Mouse (Mus musculus) common myeloid progenitor, adult 5-6 weeks (primary cell): ENCODE measurements around the gene Hoxa1. TPM values are rescaled to one million over a fixed set of nuclear protein-coding genes. Genes with fewer than 3 reads are reported as not detected.

Source experiments
- ATAC-seq: replicated peaks from 2 replicates; pipeline ENCODE4 v1.8.0; 2016; ENCODE audit warnings: low read depth, mild to moderate bottlenecking, moderate TSS enrichment, inconsistent platforms; ENCODE audit not compliant: poor library complexity, severe bottlenecking
- total RNA-seq: library from RNA; stranded (forward); fragments of 200-1000, 187-1606 nt; gene quantifications from 2 replicates; pipeline ENCODE4 v1.2.3, GENCODE M21; 2017

The Hoxa1 gene
- total RNA-seq, 1 experiment from 2014 or later = not detected

GRCm38 (mm10) chr6:52174968-52175751 lies 17.0 kb upstream of the Hoxa1 start:
- no peak for ATAC-seq

DNA sequence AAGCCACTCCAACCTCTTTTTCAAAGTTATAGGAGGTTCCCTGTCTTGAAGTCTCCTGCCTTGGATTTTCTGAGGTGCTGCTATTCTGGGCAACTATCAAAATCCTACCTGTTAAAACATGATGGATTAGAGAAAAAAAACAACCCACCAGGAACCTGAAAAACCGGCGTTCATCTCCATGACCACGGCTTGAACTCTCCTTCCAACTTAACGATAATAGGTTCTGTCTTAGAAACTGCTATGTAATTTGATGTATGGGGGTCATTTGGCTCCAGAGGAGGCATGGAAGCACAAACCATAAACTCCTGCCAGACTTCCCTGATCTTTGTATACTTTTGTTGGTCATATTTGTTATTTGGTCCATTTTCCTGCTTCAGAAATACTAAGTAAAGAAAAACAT lies 15.5 kb upstream of the Hoxa1 start:
- no peak for ATAC-seq

- no peak for ATAC-seq
Measured at GRCm38 (mm10) chr6:52172501-52172900, 14.4 kb upstream of the Hoxa1 start.

DNA sequence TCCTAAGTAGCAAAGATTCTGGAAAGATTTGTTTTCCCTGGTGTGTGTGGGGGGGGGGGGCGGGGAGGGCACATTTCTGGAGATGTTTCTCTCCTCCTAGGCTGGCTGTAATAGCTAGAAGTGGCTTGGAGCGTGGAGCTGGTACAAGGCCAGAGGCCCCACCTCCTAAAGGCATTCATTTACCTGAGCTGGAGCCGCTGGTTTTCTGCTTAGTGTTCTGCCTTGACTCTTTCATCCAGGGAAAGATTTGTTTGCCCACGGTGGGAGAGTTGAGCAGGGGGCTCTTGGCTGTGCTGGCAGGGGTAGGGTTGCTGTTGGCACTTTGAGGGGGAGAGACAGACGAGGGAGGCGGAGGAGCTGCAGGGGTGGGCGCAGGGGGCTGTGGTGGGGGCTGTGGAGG lies 13.8 kb upstream of the Hoxa1 start:
- no peak for ATAC-seq

- ATAC-seq = no peak
Measured at GRCm38 (mm10) chr6:52171331-52171730, 13.2 kb upstream of the Hoxa1 start.

DNA sequence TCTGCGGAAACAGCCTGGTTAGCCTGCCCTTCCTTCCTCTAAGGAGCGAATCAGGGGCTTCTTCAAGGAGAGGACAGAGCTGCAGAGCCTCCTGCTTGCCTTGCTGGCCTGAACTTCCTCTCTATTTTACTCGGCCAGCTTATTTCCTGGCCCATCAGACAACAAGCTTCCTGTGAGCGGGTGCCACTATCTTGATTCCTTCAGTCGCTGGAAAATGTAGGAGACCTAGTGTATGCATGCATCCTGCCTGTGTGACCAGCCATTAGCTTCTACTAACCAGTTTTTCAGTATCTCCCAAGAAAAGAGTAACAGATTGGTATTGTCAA lies 12.7 kb upstream of the Hoxa1 start:
- ATAC-seq = no peak

- no peak for ATAC-seq
Measured at GRCm38 (mm10) chr6:52170166-52170897, 12.2 kb upstream of the Hoxa1 start.

- ATAC-seq = no peak
Measured at GRCm38 (mm10) chr6:52169499-52170165, 11.5 kb upstream of the Hoxa1 start.

DNA sequence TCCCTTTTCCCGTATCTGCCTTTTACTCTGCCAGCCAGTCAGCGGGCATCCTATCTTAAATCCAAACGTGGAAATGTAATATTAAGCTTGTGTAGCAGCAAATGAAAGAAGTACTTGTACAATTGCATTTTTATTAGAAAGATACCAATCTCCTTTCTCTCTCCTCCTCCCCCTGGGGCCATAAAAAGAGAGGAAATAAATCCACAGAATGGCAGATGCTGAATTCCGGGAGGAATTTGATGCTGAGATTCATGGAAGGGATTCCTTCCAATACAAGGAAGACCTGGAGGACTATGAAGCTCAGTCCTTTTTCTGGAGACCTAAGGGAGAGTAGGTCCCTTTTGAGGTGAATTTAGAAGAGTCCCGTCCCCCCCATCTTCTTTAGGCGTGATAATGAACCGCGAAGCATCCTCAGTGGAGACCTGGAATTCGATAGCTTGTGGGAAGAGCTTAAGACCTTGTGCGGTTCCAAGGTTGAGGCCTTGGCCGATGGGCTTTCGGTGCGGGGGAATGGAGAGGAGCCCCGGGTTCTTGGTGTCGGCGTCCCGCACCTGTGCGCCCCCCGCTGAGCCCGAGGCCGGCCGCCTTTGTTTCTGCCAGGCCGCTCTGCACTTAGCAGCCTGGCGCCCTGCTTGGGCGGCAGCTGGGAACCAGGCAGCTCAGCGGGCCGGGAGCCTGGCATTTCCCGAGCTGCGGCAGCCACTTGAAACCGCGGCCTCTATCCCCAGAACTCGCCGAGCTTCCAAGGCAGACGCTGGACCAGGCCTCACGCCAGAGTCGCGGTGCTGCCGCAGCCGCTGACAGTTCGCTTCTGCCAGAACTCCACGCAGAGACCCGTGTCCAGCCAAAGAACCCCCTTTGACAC lies 10.3 kb upstream of the Hoxa1 start:
- ATAC-seq = no peak

GRCm38 (mm10) chr6:52167736-52168161 lies 9.6 kb upstream of the Hoxa1 start:
- ATAC-seq = no peak

GRCm38 (mm10) chr6:52167176-52167575 lies 9.1 kb upstream of the Hoxa1 start:
- ATAC-seq = no peak

GRCm38 (mm10) chr6:52166431-52167077 lies 8.4 kb upstream of the Hoxa1 start:
- no peak for ATAC-seq

- no peak for ATAC-seq
Measured at GRCm38 (mm10) chr6:52165441-52166370, 7.6 kb upstream of the Hoxa1 start.

- ATAC-seq = no peak
Measured at GRCm38 (mm10) chr6:52164626-52165440, 6.7 kb upstream of the Hoxa1 start, which contains the start of gene Hoxa2. Gene Hoxa2, minus strand, starts transcription at chr6:52164831.

GRCm38 (mm10) chr6:52164051-52164625 lies 6.0 kb upstream of the Hoxa1 start:
- no peak for ATAC-seq

DNA sequence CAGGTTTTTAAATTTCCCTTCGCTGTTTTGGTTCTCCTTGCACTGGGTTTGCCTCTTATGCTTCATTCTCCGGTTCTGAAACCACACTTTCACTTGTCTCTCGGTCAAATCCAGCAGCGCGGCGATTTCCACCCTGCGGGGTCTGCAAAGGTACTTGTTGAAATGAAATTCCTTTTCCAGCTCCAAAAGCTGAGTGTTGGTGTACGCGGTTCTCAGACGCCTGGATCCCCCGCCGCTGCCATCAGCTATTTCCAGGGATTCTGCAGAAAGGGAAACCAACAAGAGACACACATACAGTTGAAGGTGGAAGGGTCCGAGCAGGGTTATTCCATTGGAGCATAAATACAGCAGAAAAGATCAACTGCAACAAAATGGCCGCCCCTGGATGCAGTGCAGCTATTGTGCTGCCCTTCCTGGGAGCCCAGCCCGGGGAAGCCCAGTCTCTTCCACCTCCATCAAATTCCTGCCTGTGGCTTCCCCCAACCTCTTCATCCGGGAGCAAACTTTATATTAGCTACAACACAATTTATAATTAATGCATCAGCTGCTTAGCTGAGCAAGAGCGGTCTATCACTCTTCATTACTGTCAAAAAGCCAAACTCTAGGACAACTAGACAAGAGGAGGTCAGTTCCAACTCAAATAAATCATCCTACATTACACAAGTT lies 5.4 kb upstream of the Hoxa1 start:
- ATAC-seq = no peak
